Mouse (Mus musculus) layer of hippocampus, adult 6 months (tissue): ENCODE results near the gene Coa4. TPM values are rescaled to one million over a fixed set of nuclear protein-coding genes. Genes with fewer than 3 reads are reported as not detected.

ENCODE experiments used
- long read RNA-seq, 2 experiments: library from polyadenylated mRNA; unstranded; transcript quantifications; one replicate each; pipeline ENCODE4 v2.0.0; 2019 to 2020
- polyA plus RNA-seq: library from polyadenylated mRNA; unstranded; fragments of <200 nt; fragmentation: Nextera tagmentation; gene quantifications from 2 replicates; pipeline ENCODE4 v1.2.3, GENCODE M21; 2021

Coa4 gene
- 14.7 and 18.0 TPM in 2 replicates for polyA plus RNA-seq
- long read RNA-seq, experiment 1, transcript Coa4-201 (2 exons, 1,391 nt) = major isoform, 17 of 18 reads
- long read RNA-seq, experiment 1, partial matches to known transcripts = 1 of 18 reads
- long read RNA-seq, experiment 1, other reads (novel, unspliced or antisense) = 0 of 18 reads
- long read RNA-seq, experiment 2, transcript Coa4-201 (2 exons, 1,391 nt) = major isoform, 7 of 7 reads
- long read RNA-seq, experiment 2, partial matches to known transcripts = 0 of 7 reads
- long read RNA-seq, experiment 2, other reads (novel, unspliced or antisense) = 0 of 7 reads

DNA sequence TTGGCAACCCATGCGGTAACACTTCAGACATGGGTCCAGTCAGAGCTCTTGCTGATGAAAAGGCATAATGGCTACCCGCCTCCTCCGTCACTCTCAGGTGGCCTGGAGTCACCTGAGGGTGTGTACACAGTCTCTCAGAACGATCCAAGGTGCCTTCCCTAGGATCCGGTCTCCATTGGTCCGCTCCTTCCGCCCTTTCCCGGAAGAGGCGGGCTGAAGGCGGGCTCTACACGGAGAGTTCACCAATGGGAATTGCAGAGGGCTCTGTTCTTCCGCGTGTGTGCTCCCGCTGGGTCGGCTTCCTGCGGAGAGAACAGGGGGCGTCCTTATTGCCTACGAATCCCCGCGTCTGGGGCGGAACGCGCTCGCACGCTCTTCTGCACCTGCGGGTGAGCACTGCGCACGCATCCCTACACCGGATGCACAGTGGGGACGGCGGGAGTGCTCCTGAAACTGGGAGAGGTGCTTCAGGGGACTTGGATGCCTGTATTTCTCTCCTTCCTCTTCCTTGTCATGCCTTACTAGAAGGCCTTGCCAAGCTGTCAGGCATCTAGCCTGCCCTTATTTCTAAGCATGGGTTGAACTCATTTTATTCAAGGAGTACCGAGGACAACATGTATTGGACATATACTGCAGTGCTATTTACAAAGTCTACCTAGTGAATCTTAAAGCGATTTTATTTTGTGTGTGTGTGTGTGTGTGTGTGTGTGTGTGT lies at the start of gene Coa4:
Coa4 (plus strand) TSS at position 268 of the 715 bp plus-strand sequence.

GRCm38 (mm10) chr7:100493117-100493483 lies 43.8 kb upstream of the Coa4 start, which contains the start of gene Ucp2:
TSS of gene Ucp2 (plus strand) at chr7:100493337.

DNA sequence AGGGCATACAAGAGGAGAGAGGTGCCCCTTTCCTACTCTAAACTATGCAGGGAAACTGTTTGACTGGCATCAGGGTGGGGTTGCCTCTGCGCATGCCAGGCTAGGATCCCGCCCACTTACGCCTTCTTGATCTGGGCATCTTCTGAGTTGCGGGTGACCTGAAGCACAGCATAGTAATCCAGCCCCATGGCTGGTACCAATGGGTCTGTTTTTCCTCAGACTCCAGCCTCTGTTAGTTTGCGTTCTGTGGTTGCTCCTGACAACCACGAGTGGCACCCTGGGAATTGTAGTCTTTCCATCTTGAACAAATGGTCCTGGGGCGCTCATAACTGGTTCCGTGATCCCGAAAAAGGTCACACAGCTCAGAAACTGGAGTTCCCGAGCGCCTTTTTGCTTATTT lies 22.3 kb upstream of the Coa4 start, which contains the start of gene Dnajb13:
Dnajb13 (minus strand) TSS at position 388 of the 400 bp plus-strand sequence.

Other genes starting within 250 kb of the Coa4 start
- gene C2cd3, start 164.8 kb upstream of the Coa4 start, polyA plus RNA-seq = 5.5 and 6.7 TPM in 2 replicates
- gene Ppme1, start 164.8 kb upstream of the Coa4 start, polyA plus RNA-seq = 156 and 167 TPM in 2 replicates
- gene Ucp3, start 64.1 kb upstream of the Coa4 start, polyA plus RNA-seq = 0.88 and 1.4 TPM in 2 replicates
- gene Ucp2, start 43.7 kb upstream of the Coa4 start, polyA plus RNA-seq = 24.6 and 40.4 TPM in 2 replicates
- gene Dnajb13, start 22.1 kb upstream of the Coa4 start, polyA plus RNA-seq = 1.9 and 2.8 TPM in 2 replicates
- 317 and 396 TPM in 2 replicates for gene Rab6a, start 70.3 kb downstream of the Coa4 start, polyA plus RNA-seq
- gene Mrpl48, start 71.2 kb downstream of the Coa4 start, polyA plus RNA-seq = 115 and 125 TPM in 2 replicates
- 635 and 802 TPM in 2 replicates for gene Plekhb1, start 125.3 kb downstream of the Coa4 start, polyA plus RNA-seq
- 126 and 175 TPM in 2 replicates for gene Fam168a, start 169.6 kb downstream of the Coa4 start, polyA plus RNA-seq